ENCODE assay signal across 17 mouse cellular contexts in the genomic region with DNA sequence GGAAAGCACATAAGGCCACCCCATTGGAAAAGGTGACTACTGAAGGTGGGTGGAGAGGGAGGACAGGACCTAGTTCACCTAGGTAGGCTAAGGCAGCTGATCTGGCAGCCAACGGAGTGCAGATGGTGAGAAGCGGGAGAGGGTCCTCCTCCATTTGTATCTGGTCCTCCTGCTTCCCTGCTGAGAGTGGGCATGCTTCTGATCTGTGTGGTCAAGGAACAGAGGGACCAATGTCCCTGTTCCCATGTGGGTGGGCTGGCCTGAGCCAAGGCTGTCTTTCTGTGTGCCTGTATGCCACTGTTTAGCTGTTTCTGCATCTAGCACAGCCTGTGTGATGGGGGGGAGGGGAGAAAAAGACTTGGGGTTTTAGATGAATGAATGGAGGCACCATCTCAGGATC. TPM values are rescaled to one million over a fixed set of nuclear protein-coding genes. Genes with fewer than 3 reads are reported as not detected.
DNase-seq lines count a peak whose midpoint lies in the region; ATAC-seq and TF ChIP-seq lines count a peak whose summit lies in the region.
"Had no signal": no experiment of that assay in that cellular context is flagged by ENCODE, and none has a peak within 500 bp of the region (broad histone marks: within the 10 kb centered on the region; RNA-seq: fewer than 3 reads in every experiment).

No protein-coding gene starts in this region.

- WGBS in heart, embryonic 13.5 days, result 77% methylated on average over 2 of the region's 2 CpGs
- WGBS in midbrain, postnatal 0 days, result 93% methylated on average over 2 of the region's 2 CpGs
- WGBS in midbrain, embryonic 16.5 days, result 72% methylated on average over 2 of the region's 2 CpGs

- ATAC-seq in heart, embryonic 13.5 days (ENCODE audit: extremely low read depth, insufficient number of reproducible peaks, low FRiP score, low TSS enrichment), result no peak
- ATAC-seq in midbrain, postnatal 0 days (ENCODE audit: low FRiP score), result no peak
- ATAC-seq in midbrain, embryonic 16.5 days, result no peak
- ATAC-seq: liver, postnatal 0 days had no signal

- H3K9me3 ChIP-seq in heart, embryonic 13.5 days, result no peaks in the 10 kb centered on the region; the same call in 1 of the 2 replicates
- no peaks in the 10 kb centered on the region for H3K9me3 ChIP-seq in midbrain, postnatal 0 days (ENCODE audit: low read length)
- H3K9me3 ChIP-seq in midbrain, embryonic 16.5 days (replicated peaks; ENCODE audit: control insufficient read depth, low read length, poor library complexity, severe bottlenecking), result no peaks in the 10 kb centered on the region
- H3K9me3 ChIP-seq: intestine, embryonic 15.5 days; kidney, embryonic 15.5 days had no signal

- H3K4me3 ChIP-seq in heart, embryonic 13.5 days, result no peak overlapping the region
- no peak overlapping the region for H3K4me3 ChIP-seq in midbrain, postnatal 0 days (ENCODE audit: low read depth, low read length)
- no peak overlapping the region for H3K4me3 ChIP-seq in midbrain, embryonic 16.5 days (ENCODE audit: low read depth, low read length)
- H3K4me3 ChIP-seq: gastrocnemius, adult 2 months; intestine, embryonic 15.5 days; kidney, embryonic 15.5 days had no signal

- H3K9ac ChIP-seq in heart, embryonic 13.5 days, result peak overlapping the region; percentile 34; the same call in 1 of the 2 replicates
- no peak overlapping the region for H3K9ac ChIP-seq in midbrain, postnatal 0 days (replicated peaks; ENCODE audit: low read length, poor library complexity, severe bottlenecking)
- no peak overlapping the region for H3K9ac ChIP-seq in midbrain, embryonic 16.5 days (ENCODE audit: low read depth, low read length)
- H3K9ac ChIP-seq: intestine, embryonic 15.5 days; kidney, embryonic 15.5 days; liver, postnatal 0 days had no signal

- peak; percentile 37 for DNase-seq in cerebellum, adult 9-10 months
- no peak for DNase-seq in cerebellum, postnatal 36 days
- DNase-seq in heart, postnatal 36 days, result no peak
- DNase-seq in midbrain, postnatal 0 days (ENCODE audit: low spot score), result peak; percentile 50
- no peak for DNase-seq in right cerebral cortex, adult 18-20 months
- DNase-seq in spleen, postnatal 4 days (ENCODE audit: low spot score in 2 of 2), result no peak
- DNase-seq: gastrocnemius, adult 2 months; heart, postnatal 14 days; liver; liver, postnatal 0 days; midbrain, embryonic 14.5 days; right cerebral cortex, postnatal 14 days had no signal

- intact Hi-C loops in heart, postnatal 36 days (cut with DNase I), result no loop called here

- H3K36me3 ChIP-seq in heart, embryonic 13.5 days, result no peaks in the 10 kb centered on the region
- H3K36me3 ChIP-seq in midbrain, postnatal 0 days (ENCODE audit: insufficient read depth, low read length), result no peaks in the 10 kb centered on the region
- no peaks in the 10 kb centered on the region for H3K36me3 ChIP-seq in midbrain, embryonic 16.5 days (ENCODE audit: control insufficient read depth, insufficient read depth, low read length)
- H3K36me3 ChIP-seq: intestine, embryonic 15.5 days; kidney, embryonic 15.5 days had no signal

- no peaks in the 10 kb centered on the region for H3K27me3 ChIP-seq in heart, embryonic 13.5 days (replicated peaks)
- H3K27me3 ChIP-seq in midbrain, postnatal 0 days (ENCODE audit: insufficient read depth, low read length), result no peaks in the 10 kb centered on the region
- H3K27me3 ChIP-seq in midbrain, embryonic 16.5 days (ENCODE audit: control insufficient read depth, insufficient read depth, low read depth, low read length), result no peaks in the 10 kb centered on the region
- H3K27me3 ChIP-seq: intestine, embryonic 15.5 days had no signal

- H3K27ac ChIP-seq in heart, embryonic 13.5 days (replicated peaks), result peak overlapping the region; percentile 55
- no peak overlapping the region for H3K27ac ChIP-seq in midbrain, postnatal 0 days (ENCODE audit: low read depth, low read length)
- H3K27ac ChIP-seq in midbrain, embryonic 16.5 days (ENCODE audit: low read length), result no peak overlapping the region
- H3K27ac ChIP-seq: gastrocnemius, adult 2 months; intestine, embryonic 15.5 days; kidney, embryonic 15.5 days; macrophage had no signal

- no peak for TF ChIP-seq CTCF in midbrain, postnatal 0 days (IDR thresholded peaks at IDR 0.05)

- H3K4me1 ChIP-seq in heart, embryonic 13.5 days, result peaks cover 46% of the 10 kb centered on the region
- no peaks in the 10 kb centered on the region for H3K4me1 ChIP-seq in midbrain, postnatal 0 days (ENCODE audit: insufficient read depth, low read length)
- H3K4me1 ChIP-seq in midbrain, embryonic 16.5 days (ENCODE audit: control insufficient read depth, insufficient read depth, low read length), result 0 out of 2 replicates have a peak, but pooled peaks cover 2% of the 10 kb centered on the region
- H3K4me1 ChIP-seq: kidney, embryonic 15.5 days had no signal

- no peak overlapping the region for H3K4me2 ChIP-seq in heart, embryonic 13.5 days
- H3K4me2 ChIP-seq in midbrain, postnatal 0 days (ENCODE audit: low read depth, low read length, poor library complexity, severe bottlenecking), result no peak overlapping the region
- H3K4me2 ChIP-seq in midbrain, embryonic 16.5 days (ENCODE audit: low read length), result no peak overlapping the region
- H3K4me2 ChIP-seq: intestine, embryonic 15.5 days; kidney, embryonic 15.5 days had no signal

RNA-seq across cellular contexts. Expression of gene Lrpap1, which starts 41.2 kb away (rescaled TPM):
- polyA plus RNA-seq in heart, embryonic 13.5 days (2015; fragmentation: Nextera tagmentation; extraction: Ambion mirVana), result 113 and 125 TPM in 2 replicates
- total RNA-seq in heart, postnatal 36 days (2021), result 10 to 100 TPM; 51.5 to 54.2 TPM
- 78.9 and 89.1 TPM in 2 replicates for total RNA-seq in midbrain, postnatal 0 days (2014; rRNA removed)
- polyA plus RNA-seq in midbrain, postnatal 0 days (2015; fragmentation: Nextera tagmentation; extraction: Ambion mirVana), result 177 and 189 TPM in 2 replicates
- polyA plus RNA-seq in midbrain, embryonic 16.5 days (2015; fragmentation: Nextera tagmentation; extraction: Ambion mirVana), result 133 and 141 TPM in 2 replicates

Comparison
In these comparisons a context has a peak if more than half of its experiments do, and no peak if none do; other contexts are left out.
1. DNase-seq: peak in cerebellum, adult 9-10 months (single experiment) and midbrain, postnatal 0 days (single experiment); none in cerebellum, postnatal 36 days (0 of 2), heart, postnatal 36 days (0 of 2), right cerebral cortex, adult 18-20 months (single experiment) and spleen, postnatal 4 days (0 of 2).